Mouse (Mus musculus) megakaryocyte, embryonic 14.5 days (primary cell): Measurements from ENCODE around the gene Minos1. TPM values are rescaled to one million over a fixed set of nuclear protein-coding genes. Genes with fewer than 3 reads are reported as not detected.

Experiments
- H3K27me3 ChIP-seq: replicated peaks from 2 replicates; pipeline ENCODE3; 2012; ENCODE audit warnings: inconsistent platforms
- H3K36me3 ChIP-seq: replicated peaks from 2 replicates; pipeline ENCODE3; 2012; ENCODE audit warnings: low read length, inconsistent platforms, mixed read lengths
- H3K4me1 ChIP-seq: 2 replicates; pipeline ENCODE4 v1.6.1; 2012; ENCODE audit warnings: inconsistent platforms
- H3K4me3 ChIP-seq: replicated peaks from 2 replicates; pipeline ENCODE3; 2012; ENCODE audit warnings: moderate library complexity, mild to moderate bottlenecking, inconsistent platforms
- H3K9me3 ChIP-seq: 2 replicates; pipeline ENCODE4 v1.6.1; 2012; ENCODE audit warnings: inconsistent platforms
- FLI1 ChIP-seq: IDR thresholded peaks from 2 replicates; pipeline ENCODE4 v1.6.1; 2012; ENCODE audit warnings: low read length, inconsistent platforms, mixed read lengths
- GATA1 ChIP-seq: IDR thresholded peaks from 3 replicates; pipeline ENCODE4 v1.6.1; 2012; ENCODE audit warnings: mixed read lengths, low read length, inconsistent platforms, borderline replicate concordance
- polyA plus RNA-seq: library from polyadenylated mRNA; stranded (reverse); fragments of >175 nt; gene quantifications from 2 replicates; pipeline ENCODE4 v1.2.3, GENCODE M21; 2012; ENCODE audit warnings: low replicate concordance; ENCODE audit not compliant: insufficient read depth

Gene Minos1
- 1.3 and 27.4 TPM in 2 replicates for polyA plus RNA-seq

DNA sequence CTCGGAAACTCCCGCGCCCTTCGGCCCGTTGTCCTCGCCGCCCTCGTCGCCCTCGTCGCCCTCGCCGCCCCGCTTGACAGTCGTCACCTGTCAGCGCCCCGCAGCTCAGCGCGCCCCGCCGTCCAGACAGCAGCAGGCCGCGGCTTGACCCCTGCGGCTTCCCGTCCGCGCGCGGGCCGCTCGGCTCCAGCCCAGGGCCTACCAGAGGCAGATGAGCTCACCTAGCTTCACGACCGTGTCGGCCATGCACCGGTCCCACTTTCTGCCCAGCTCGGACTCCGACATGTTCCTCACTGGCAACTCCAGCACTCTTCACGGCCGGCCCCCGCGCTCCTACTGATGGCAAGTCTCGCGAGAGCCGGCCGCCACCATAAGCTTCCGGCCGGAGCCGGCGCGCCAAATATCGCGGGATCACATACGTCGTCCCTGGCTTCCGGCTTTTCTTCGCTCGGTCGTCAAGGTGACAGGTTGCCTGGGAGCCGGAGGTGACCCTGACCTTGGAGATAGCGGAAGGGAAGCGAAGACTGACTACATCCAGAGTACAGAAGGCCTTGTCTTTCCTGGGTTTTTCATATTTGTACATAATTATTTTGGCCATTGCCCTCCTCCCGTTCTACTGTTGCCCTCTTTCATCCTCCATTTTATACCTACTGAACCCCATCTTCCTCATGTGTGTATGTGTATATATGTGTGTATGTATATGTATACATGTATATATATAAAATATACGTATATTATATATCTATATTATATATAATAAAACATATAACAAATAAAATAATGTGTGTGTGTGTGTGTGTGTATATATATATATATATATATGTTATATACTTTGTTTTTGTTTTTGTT is at the start of gene Minos1:
Minos1 (minus strand) TSS at position 413 of the 849 bp plus-strand sequence.
- Histone ChIP-seq H3K4me1 (peaks cover 48% of the 10 kb centered on the region), H3K9me3 (peaks cover 9% of the 10 kb centered on the region), H3K36me3 (peaks cover 16% of the 10 kb centered on the region), H3K4me3 (peak within 1 kb of the TSS; percentile 99), H3K27me3 (no peaks in the 10 kb centered on the region)
- TF ChIP-seq GATA1: no peak
- peak; percentile 63; the same call in 1 of the 2 replicates for TF ChIP-seq FLI1

DNA sequence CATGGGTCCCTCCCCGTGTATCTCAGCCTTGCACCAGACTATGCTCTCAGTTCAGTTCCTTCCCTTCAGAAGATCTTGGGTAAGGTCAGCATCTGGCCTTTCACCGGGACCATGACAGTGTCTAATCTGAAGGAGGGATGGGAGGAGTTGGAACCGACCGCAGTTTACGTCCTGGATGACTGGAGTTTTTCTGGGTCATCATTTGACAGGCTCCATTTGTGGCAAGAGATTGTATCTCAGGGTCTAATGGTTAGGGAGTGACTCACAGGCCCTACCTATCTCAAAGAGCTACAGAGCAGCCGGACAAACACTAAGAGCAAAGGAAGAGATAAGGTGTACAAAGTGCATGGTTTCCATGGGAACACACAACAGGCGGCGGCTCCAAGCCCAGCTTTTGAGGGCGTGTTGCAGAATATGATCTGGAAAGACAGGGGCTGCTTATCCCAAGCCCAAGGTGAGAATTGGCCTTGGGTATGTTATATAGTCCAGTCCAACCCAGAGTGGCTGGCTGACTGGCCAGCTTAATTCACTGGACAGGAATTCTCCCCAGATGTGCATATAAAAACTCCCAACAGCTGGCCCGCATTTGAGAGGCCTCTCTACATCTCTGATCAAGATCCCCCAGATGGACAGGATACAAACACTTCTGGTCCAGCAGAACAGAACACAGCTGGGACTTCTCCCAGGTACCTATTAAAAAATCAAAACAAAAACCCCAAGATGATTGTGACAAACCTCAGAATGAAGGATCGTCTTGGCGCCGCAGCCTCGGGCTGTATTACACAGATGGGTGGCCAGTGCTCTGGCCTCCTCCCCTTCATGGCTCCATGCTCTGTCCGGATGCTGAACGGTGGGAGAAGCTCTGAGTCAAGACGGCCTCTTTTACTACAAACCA is 49.1 kb upstream of the Minos1 start:
- Histone ChIP-seq H3K9me3 (peaks cover 19% of the 10 kb centered on the region), H3K4me3 (no peak overlapping the region), H3K36me3 (peaks cover 2% of the 10 kb centered on the region), H3K4me1 (peaks cover 35% of the 10 kb centered on the region), H3K27me3 (peaks cover 11% of the 10 kb centered on the region)
- TF ChIP-seq FLI1 (no peak), GATA1 (no peak)

DNA sequence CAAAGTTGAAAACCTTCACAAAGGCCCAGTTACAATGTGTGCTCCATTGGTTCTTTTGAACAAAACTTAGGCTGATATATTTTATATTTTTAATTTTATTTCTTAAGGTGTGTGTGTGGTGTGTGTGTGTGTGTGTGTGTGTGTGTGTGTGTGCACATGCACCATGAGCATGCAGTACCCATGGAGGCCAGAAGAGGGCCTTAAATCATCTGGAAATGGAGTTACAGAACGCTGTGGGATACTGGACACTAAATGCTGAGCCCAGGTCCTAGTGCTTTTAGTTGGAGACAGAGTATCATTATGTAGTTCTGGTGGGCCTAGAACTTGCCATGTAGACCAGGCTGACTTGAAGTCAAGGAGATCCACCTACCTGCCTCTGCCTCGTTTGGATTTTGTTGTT is 48.3 kb upstream of the Minos1 start:
- Histone ChIP-seq H3K36me3 (peaks cover 2% of the 10 kb centered on the region), H3K9me3 (peaks cover 19% of the 10 kb centered on the region), H3K27me3 (peaks cover 15% of the 10 kb centered on the region), H3K4me3 (no peak overlapping the region), H3K4me1 (peaks cover 30% of the 10 kb centered on the region)
- TF ChIP-seq FLI1: no peak
- TF ChIP-seq GATA1: no peak

DNA sequence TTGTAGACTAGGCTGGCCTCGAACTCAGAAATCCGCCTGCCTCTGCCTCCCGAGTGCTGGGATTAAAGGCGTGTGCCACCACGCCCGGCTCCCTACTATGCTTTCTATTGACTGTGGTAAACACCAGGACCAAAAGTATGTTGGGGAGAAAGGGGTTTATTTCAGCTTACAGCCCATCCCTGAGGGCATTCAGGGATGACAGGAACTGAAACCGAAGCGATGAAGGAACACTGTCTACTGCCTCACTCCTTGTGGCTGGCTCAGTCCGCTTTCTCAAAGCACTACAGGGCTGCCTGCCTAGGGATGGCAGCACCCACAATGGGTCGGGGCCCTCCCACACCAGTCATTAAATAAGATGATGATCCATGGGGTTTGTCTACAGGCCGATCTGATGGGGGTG is 47.5 kb upstream of the Minos1 start:
- Histone ChIP-seq H3K9me3 (peaks cover 19% of the 10 kb centered on the region), H3K36me3 (peaks cover 2% of the 10 kb centered on the region), H3K4me1 (peaks cover 29% of the 10 kb centered on the region), H3K27me3 (peaks cover 18% of the 10 kb centered on the region), H3K4me3 (no peak overlapping the region)
- TF ChIP-seq GATA1 (no peak), FLI1 (no peak)

DNA sequence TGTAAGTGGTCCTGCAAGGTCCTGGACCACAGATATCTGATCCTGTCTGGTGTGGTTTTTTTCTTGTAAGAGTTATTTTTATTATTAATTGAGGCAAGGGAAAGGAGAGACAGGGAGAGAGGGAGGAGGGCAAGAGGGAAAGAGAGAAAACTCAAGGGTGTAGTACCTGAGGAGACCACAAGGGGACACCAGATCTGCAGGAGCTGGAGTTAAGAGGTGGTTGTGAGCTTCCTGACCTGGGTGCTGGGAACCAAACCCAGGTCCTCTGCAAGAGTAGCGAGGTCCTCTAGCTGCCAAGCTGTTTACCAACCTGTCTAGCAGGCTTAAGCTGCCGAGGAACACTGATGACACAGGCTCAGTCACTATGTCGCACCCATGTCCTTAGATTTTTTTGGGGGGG is 47.0 kb upstream of the Minos1 start:
- H3K4me3 ChIP-seq: no peak overlapping the region
- TF ChIP-seq GATA1 (no peak), FLI1 (no peak)
- peaks cover 2% of the 10 kb centered on the region for H3K36me3 ChIP-seq
- H3K4me1 ChIP-seq: peaks cover 29% of the 10 kb centered on the region
- H3K9me3 ChIP-seq: peaks cover 19% of the 10 kb centered on the region
- H3K27me3 ChIP-seq: peaks cover 18% of the 10 kb centered on the region

DNA sequence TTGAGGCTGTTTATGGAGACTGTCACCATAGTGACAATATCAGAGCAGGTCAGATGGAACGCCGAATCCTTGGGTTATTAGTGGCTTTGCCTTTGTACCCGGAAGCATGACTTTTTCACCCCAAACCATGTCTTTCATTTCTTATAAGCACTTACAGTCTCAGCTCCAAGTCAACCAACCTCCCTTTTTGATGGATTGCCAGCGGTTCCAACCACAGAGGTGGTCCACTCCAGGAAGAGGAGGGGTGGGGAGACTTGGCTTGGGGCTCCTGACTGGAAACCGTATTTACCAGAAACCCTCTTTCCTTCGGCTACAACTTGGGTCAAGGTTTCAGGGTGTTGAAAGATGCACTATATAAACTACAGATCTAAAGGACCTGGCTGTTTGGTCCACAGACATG is 45.1 kb upstream of the Minos1 start:
- TF ChIP-seq FLI1: no peak
- no peak for TF ChIP-seq GATA1

DNA sequence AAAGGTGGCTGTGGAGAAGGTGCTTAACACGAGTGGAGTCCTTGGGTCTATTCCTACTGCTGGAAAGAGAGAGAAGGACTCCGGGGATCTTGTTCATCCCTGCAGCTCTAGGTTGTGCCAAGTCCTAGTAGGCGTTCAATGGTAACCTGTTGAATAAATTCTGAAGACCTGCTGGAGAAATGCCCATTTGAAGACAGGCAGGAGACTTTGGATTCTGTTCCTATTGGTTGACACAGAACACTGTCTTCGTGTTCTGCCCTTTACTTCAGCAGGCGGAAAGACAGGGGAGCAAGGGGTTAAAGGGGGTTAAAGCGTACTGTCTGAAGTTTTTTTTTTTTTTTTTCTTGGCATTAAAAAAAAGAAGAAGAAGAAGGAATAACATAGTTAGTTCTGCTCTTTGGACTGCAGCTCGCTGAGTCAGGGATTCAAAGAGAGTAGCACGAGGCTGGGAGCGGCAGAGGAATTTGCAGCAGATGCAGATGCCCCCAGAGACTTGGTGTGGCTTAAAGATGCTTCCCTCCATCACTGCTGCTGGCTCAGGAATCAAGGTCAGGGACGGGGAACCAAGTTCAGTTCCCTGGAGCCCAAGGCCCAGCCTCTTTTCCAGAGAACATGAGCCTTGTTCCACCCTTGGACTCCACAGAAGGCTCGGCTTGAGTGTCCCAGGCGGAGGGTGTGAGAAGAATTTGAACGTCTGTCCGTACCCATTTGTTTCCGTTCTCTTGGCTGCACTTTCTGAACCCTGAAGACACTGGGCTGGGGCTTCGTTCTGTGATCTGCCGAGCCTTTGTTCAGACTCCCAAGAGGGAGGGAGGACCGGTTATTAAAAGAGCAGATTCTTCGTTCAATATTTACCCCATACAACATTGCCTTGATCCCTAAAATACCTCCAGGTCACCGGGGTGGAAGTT is 44.4 kb upstream of the Minos1 start:
- H3K9me3 ChIP-seq: peaks cover 19% of the 10 kb centered on the region
- peaks cover 2% of the 10 kb centered on the region for H3K36me3 ChIP-seq
- H3K27me3 ChIP-seq: peaks cover 13% of the 10 kb centered on the region
- TF ChIP-seq FLI1: no peak
- TF ChIP-seq GATA1: no peak
- peaks cover 24% of the 10 kb centered on the region for H3K4me1 ChIP-seq
- no peak overlapping the region for H3K4me3 ChIP-seq

More for the DNA sequence above, 45.1 kb upstream of the Minos1 start:
- Histone ChIP-seq H3K4me1 (peaks cover 24% of the 10 kb centered on the region), H3K27me3 (peaks cover 13% of the 10 kb centered on the region), H3K9me3 (peaks cover 19% of the 10 kb centered on the region), H3K4me3 (no peak overlapping the region), H3K36me3 (peaks cover 2% of the 10 kb centered on the region)

DNA sequence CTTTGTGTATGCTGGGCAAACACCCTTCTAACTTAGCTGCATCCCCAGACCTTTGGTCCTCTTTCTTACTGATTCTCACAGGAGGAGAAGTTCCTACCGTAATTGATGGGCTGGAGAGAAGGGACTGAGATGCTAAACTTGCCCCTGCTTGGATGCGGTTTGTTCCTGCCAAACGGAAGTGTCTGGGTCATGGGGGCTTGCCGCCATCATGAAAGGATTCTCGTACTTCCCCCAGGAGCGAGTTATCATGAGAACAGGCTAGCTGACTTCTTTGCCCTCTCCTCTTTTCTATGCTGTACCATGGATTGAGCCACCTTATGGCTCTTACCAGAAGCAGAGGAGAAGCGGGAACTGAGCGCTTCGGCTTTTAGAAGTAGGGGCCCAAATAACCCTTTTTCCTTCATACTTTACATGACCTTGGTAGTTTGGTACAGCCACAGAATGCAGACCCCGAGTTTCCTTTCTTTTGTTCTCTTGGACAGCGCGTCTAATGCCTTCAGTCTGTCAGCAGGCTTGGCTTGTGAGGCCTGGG is 38.9 kb upstream of the Minos1 start:
- Histone ChIP-seq H3K27me3 (peaks cover 20% of the 10 kb centered on the region), H3K36me3 (no peaks in the 10 kb centered on the region), H3K9me3 (no peaks in the 10 kb centered on the region), H3K4me1 (0 out of 2 replicates have a peak, but pooled peaks cover 5% of the 10 kb centered on the region), H3K4me3 (no peak overlapping the region)
- TF ChIP-seq FLI1: no peak
- TF ChIP-seq GATA1: no peak

DNA sequence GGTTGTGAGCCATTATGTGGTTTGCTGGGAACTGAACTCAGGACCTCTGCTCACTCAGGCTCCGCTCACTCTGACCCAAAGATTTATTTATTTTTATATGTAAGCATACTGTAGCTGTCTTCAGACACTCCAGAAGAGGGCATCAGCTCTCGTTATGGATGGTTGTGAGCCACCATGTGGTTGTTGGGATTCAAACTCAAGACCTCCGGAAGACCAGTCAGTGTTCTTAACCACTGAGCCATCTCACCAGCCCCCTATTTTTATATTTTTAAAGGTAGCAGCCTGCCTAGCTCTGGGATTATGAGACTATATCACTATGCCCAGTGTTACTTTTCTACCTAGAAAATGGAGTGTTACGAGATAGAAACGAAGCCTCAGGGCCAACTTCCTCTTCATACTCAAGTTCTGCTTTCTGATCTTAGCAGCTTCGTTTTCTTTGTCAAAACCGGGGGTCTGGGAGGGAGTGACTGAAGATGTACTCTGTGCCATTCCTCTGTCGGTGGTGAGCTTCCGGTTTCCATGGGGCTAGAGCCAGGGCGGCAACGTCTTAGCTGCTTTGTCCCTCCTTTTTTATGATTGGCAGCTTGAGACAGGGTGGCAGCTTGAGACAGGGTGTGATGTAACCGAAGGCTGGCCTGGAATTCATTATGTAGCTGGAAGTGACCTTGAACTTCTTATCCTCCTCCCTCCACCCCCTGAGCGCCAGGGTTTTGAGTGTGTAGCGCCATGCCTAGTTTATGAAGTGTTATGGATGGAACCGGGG is 38.3 kb upstream of the Minos1 start:
- no peaks in the 10 kb centered on the region for H3K36me3 ChIP-seq
- 0 out of 2 replicates have a peak, but pooled peaks cover 5% of the 10 kb centered on the region for H3K4me1 ChIP-seq
- TF ChIP-seq GATA1: no peak
- no peak for TF ChIP-seq FLI1
- H3K9me3 ChIP-seq: no peaks in the 10 kb centered on the region
- peaks cover 24% of the 10 kb centered on the region for H3K27me3 ChIP-seq
- peak overlapping the region; percentile 11 for H3K4me3 ChIP-seq
